Mouse (Mus musculus) limb, embryonic 12.5 days (tissue): ENCODE measurements around the gene Tdpoz3. TPM values are rescaled to one million over a fixed set of nuclear protein-coding genes. Genes with fewer than 3 reads are reported as not detected.
"Not testable (repeated sequence)": the region's sequence is repeated elsewhere in the genome, so short reads cannot be mapped to it uniquely, and the experiment has no call there.

ENCODE experiments used
- ATAC-seq: fragments of 200-750 bp; cut with Nextera tagmentation; 2 replicates; pipeline ENCODE4 v1.8.0; 2017; ENCODE audit warnings: low read depth, moderate TSS enrichment; ENCODE audit not compliant: insufficient number of reproducible peaks, insufficient read depth, low FRiP score, low TSS enrichment
- H3K27ac ChIP-seq: fragments of 300-500 bp; sonication (generic); 2 replicates; pipeline ENCODE4 v1.5.1; 2016; ENCODE audit warnings: mild to moderate bottlenecking, moderate library complexity
- H3K27me3 ChIP-seq: fragments of 300-500 bp; sonication (generic); 2 replicates; pipeline ENCODE4 v1.6.1; 2016; ENCODE audit warnings: mild to moderate bottlenecking, moderate library complexity
- H3K36me3 ChIP-seq: fragments of 300-500 bp; sonication (generic); 2 replicates; pipeline ENCODE4 v1.6.1; 2016; ENCODE audit warnings: mild to moderate bottlenecking, moderate library complexity
- H3K4me1 ChIP-seq: fragments of 300-500 bp; sonication (generic); replicated peaks from 2 replicates; pipeline ENCODE4 v1.6.1; 2016
- H3K4me2 ChIP-seq: fragments of 300-500 bp; sonication (generic); 2 replicates; pipeline ENCODE4 v1.6.1; 2016; ENCODE audit warnings: mild to moderate bottlenecking, moderate library complexity
- H3K4me3 ChIP-seq: fragments of 300-500 bp; sonication (generic); replicated peaks from 2 replicates; pipeline ENCODE4 v1.5.1; 2016; ENCODE audit warnings: mild to moderate bottlenecking
- H3K9ac ChIP-seq: fragments of 300-500 bp; sonication (generic); replicated peaks from 2 replicates; pipeline ENCODE4 v1.6.1; 2016; ENCODE audit warnings: mild to moderate bottlenecking, moderate library complexity
- H3K9me3 ChIP-seq: fragments of 300-500 bp; sonication (generic); 2 replicates; pipeline ENCODE4 v1.6.1; 2016; ENCODE audit warnings: mild to moderate bottlenecking, moderate library complexity
- WGBS: fragments of 180-500 bp; shearing (Covaris S2); methylation state at CpG from one replicate; pipeline ENCODE4 v1.1.7; 2016; 5-methylcytosine and 5-hydroxymethylcytosine counted together
- polyA plus RNA-seq: library from polyadenylated mRNA; unstranded; fragments of >200 nt; fragmentation: Nextera tagmentation; extraction: Ambion mirVana; gene quantifications from 2 replicates; pipeline ENCODE4 v1.2.1, GENCODE M21; 2016

The Tdpoz3 gene
- polyA plus RNA-seq = not detected in 2 replicates

GRCm38 (mm10) chr3:93825720-93826119, at the start of gene Tdpoz3:
Gene Tdpoz3 (plus strand): TSS chr3:93826020.
- not testable (repeated sequence) for H3K4me2 ChIP-seq, H3K36me3 ChIP-seq, H3K9ac ChIP-seq, ATAC-seq, H3K4me1 ChIP-seq, H3K4me3 ChIP-seq, H3K27me3 ChIP-seq, H3K27ac ChIP-seq, H3K9me3 ChIP-seq
- 87% methylated on average over 1 of the region's 1 CpGs for WGBS

DNA sequence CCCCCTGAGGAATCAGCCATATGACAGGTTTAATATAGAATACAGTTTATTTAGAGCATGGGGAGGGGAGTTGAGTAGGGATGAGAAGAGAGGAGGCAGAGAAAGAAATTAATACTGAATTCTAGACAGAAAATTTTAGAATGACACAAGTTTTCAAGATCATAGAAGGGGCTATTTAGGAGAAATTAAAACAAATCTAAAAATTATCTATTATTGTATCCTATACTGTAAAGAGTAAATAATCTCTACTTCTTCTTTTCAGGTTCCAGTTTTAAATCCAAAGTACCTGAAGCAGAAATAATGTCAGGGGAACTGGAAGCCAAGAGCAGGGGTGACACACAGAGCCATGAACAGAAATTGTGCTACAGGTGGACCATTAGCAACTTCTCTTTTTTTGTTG, 29.7 kb upstream of the Tdpoz3 start, which contains the start of gene Tdpoz4:
Tdpoz4 (plus strand) TSS at position 301 of the 400 bp plus-strand sequence.
- H3K9ac ChIP-seq = not testable (repeated sequence)

GRCm38 (mm10) chr3:93813341-93813740, 12.5 kb upstream of the Tdpoz3 start:
- H3K9me3 ChIP-seq, H3K27ac ChIP-seq, H3K36me3 ChIP-seq, H3K9ac ChIP-seq, H3K4me1 ChIP-seq, H3K4me3 ChIP-seq, ATAC-seq, H3K4me2 ChIP-seq, H3K27me3 ChIP-seq: not testable (repeated sequence)

More for the DNA sequence above, 29.7 kb upstream of the Tdpoz3 start, which contains the start of gene Tdpoz4:
- H3K4me2 ChIP-seq, H3K27me3 ChIP-seq, H3K4me1 ChIP-seq, ATAC-seq, H3K36me3 ChIP-seq, H3K9me3 ChIP-seq, H3K4me3 ChIP-seq, H3K27ac ChIP-seq: not testable (repeated sequence)

GRCm38 (mm10) chr3:93858957-93859356, 33.1 kb downstream of the Tdpoz3 start:
- H3K9ac ChIP-seq, H3K27ac ChIP-seq, H3K36me3 ChIP-seq, H3K4me1 ChIP-seq, H3K4me2 ChIP-seq, H3K27me3 ChIP-seq, H3K9me3 ChIP-seq, ATAC-seq, H3K4me3 ChIP-seq: not testable (repeated sequence)
- WGBS = 77% methylated on average over 8 of the region's 8 CpGs

DNA sequence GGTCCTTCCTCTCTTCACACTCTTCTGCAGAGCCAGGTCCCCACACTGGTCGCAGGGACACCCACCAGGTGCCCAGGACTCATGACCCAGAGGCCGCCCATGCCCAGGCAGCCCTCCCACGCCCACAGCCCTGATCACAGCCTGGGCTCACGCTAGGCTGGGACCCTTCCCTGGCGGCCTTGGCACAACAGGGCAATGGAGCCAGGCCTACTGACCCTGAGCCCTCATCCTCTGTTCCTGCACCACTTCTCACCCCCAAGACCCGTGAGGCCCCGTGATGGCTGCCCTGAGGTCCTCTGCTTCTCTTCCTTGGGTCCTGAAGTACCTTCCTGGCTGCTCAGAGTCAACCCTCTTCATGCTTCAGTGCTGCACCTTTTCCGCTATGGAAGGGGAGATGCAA, 44.8 kb downstream of the Tdpoz3 start:
- ATAC-seq, H3K4me1 ChIP-seq, H3K9me3 ChIP-seq, H3K27ac ChIP-seq, H3K9ac ChIP-seq, H3K36me3 ChIP-seq, H3K4me3 ChIP-seq, H3K4me2 ChIP-seq, H3K27me3 ChIP-seq: not testable (repeated sequence)
- 90% methylated on average over 8 of the region's 8 CpGs for WGBS

Other genes with a start within 250 kb of the Tdpoz3 start
- gene Tdpoz2, start 173.3 kb upstream of the Tdpoz3 start, polyA plus RNA-seq = not detected in 2 replicates
- gene Tdpoz1, start 149.7 kb upstream of the Tdpoz3 start, polyA plus RNA-seq = not detected in 2 replicates
- not detected in 2 replicates for gene Gm37596, start 132.9 kb upstream of the Tdpoz3 start, polyA plus RNA-seq
- not detected in 2 replicates for gene Gm5773, start 53.0 kb upstream of the Tdpoz3 start, polyA plus RNA-seq
- not detected in 2 replicates for gene Tdpoz4, start 29.6 kb upstream of the Tdpoz3 start, polyA plus RNA-seq
- gene Gm9117, start 117.5 kb downstream of the Tdpoz3 start, polyA plus RNA-seq = not detected in 2 replicates
- not detected in 2 replicates for gene Tdpoz5, start 135.3 kb downstream of the Tdpoz3 start, polyA plus RNA-seq
- gene Gm9125, start 228.9 kb downstream of the Tdpoz3 start, polyA plus RNA-seq = not detected in 2 replicates
- gene Gm10697, start 246.6 kb downstream of the Tdpoz3 start, polyA plus RNA-seq = not detected in 2 replicates